Mouse (Mus musculus): ENCODE results near the gene Smc5. TPM values are rescaled to one million over a fixed set of nuclear protein-coding genes. Genes with fewer than 3 reads are reported as not detected.

The Smc5 gene
- 48.7 and 50.2 TPM in 2 replicates for polyA plus RNA-seq (2016; fragmentation: Nextera tagmentation; extraction: Ambion mirVana)

DNA sequence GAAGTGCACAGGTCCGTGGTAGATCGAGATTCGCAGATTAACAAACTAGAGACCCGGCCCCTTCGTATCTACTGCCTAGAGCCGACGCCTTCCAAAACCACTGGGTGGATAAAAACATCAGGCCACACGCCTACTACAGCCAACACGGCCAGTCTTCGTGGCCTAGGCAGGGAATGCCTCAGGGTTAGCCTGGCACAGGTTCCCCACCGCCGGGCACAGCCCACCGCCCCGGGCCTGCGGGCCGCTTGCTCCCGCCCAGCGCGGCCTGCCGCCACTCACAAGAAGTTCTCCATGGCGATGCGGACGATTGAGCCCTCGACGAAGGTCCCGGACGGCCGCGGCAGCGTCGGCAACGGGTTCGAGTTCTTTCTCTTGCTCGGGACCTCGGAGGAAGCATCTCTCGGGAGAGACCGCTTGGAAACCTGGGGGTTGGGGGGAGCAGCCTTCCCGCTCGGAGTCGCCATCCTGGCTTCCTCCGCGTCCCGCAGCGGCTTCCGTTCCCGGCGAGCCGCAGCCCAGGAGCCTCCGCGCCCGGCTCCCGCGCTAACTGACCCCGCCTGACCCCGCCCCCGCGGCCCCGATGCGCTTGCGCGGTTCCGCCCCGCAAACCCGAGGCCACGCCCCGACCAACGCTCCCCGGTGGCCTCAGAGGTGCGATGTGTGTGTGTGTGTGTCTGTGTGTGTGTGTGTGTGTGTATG, at the start of gene Smc5:
Gene Smc5 (minus strand): TSS at position 543 of the 699 bp plus-strand sequence.
- under 1% methylated on average over 69 of the region's 69 CpGs for WGBS
- Histone ChIP-seq H3K9me3 (no peaks in the 10 kb centered on the region), H3K4me3 (peak within 1 kb of the TSS; percentile 80), H3K27me3 (replicated peaks; ENCODE audit: low read depth, poor library complexity, severe bottlenecking) (no peaks in the 10 kb centered on the region), H3K4me1 (peaks cover 9% of the 10 kb centered on the region), H3K36me3 (replicated peaks) (peaks cover 16% of the 10 kb centered on the region), H3K27ac (replicated peaks) (peak within 1 kb of the TSS; percentile 94)
- peak; percentile 94 for DNase-seq (ENCODE audit: low spot score)

DNA sequence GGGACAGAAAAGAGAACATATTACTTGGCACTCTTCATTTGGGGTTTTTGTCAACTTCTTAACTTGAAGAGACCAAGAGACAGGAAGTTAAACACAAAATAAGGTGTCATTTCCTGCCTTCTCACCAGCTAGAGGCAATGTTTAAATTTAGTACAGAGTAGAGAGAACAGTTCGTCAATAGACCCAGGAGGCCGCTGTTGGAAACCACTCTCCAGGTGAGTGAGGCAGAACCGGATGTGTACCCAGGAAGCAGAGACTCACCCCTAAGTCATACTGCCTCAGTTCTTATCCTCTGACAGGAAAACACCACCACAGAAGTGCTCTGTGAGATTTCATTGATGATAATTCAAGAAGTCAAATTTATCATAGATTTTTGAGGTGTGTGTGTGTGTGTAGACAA, 49.4 kb upstream of the Smc5 start:
- DNase-seq (ENCODE audit: low spot score): no peak
- H3K27me3 ChIP-seq (replicated peaks; ENCODE audit: low read depth, poor library complexity, severe bottlenecking): no peaks in the 10 kb centered on the region
- H3K27ac ChIP-seq (replicated peaks): no peak overlapping the region
- H3K9me3 ChIP-seq: no peaks in the 10 kb centered on the region
- H3K4me3 ChIP-seq: no peak overlapping the region
- no peaks in the 10 kb centered on the region for H3K4me1 ChIP-seq
- WGBS: 83% methylated on average over 3 of the region's 3 CpGs
- no peaks in the 10 kb centered on the region for H3K36me3 ChIP-seq (replicated peaks)

DNA sequence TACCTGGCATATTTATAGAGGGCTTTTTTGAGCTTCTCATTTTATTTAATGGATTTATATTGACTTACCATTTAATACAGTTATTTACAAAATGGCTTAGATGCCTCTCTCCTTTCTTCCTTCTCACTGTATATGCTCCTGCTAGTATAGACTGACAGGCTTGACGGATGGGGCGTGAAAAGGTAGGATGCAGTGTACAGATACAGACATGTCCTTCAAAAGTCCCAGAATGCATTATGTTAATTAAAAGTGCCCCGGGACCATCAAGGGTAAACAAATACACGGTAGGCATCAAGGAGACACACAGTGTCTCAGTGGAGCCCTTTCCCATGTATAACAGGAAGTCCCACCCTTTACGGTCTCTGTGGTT, 44.3 kb upstream of the Smc5 start:
- Histone ChIP-seq H3K9me3 (no peaks in the 10 kb centered on the region), H3K4me3 (no peak overlapping the region), H3K36me3 (replicated peaks) (no peaks in the 10 kb centered on the region), H3K27ac (replicated peaks) (no peak overlapping the region), H3K27me3 (replicated peaks; ENCODE audit: low read depth, poor library complexity, severe bottlenecking) (no peaks in the 10 kb centered on the region), H3K4me1 (no peaks in the 10 kb centered on the region)
- WGBS: 89% methylated on average over 5 of the region's 5 CpGs
- DNase-seq (ENCODE audit: low spot score): no peak

DNA sequence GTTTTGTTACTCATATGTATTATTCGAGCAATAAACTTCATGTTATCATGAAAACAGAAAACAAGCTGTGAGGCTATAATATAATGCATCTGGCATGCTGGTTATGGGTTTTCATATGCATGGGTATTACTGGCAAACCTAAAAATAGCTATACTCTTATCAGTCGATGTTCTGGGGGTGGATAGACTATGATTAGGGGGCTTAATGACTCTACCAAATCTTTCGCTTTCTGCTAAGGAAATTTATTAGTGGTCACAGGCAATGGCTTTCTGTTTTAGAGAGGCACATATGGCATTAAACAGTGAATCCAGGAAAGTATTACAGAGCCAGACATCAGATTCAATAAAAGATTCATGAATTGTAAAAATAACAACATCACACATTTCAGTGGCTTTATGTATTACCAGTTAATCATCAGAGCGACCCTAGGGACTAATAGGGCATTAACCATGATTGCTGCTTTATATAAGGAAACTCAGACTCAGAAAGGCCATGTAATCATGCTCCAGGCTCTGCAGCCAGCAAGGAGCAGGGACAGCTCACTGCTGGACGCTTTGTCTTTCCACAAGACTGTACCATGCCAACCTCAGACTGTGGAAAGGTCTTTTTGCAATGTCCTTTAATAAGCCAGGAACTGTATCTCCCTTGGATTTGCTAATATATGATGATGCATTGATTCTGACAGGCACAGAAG, 43.7 kb upstream of the Smc5 start:
- H3K27me3 ChIP-seq (replicated peaks; ENCODE audit: low read depth, poor library complexity, severe bottlenecking): no peaks in the 10 kb centered on the region
- no peak overlapping the region for H3K4me3 ChIP-seq
- no peak overlapping the region for H3K27ac ChIP-seq (replicated peaks)
- H3K36me3 ChIP-seq (replicated peaks): no peaks in the 10 kb centered on the region
- no peaks in the 10 kb centered on the region for H3K9me3 ChIP-seq
- WGBS: 81% methylated on average over 5 of the region's 5 CpGs
- DNase-seq (ENCODE audit: low spot score): no peak
- no peaks in the 10 kb centered on the region for H3K4me1 ChIP-seq

GRCm38 (mm10) chr19:23316851-23317250, 43.2 kb upstream of the Smc5 start:
- no peak overlapping the region for H3K27ac ChIP-seq (replicated peaks)
- no peaks in the 10 kb centered on the region for H3K4me1 ChIP-seq
- no peak overlapping the region for H3K4me3 ChIP-seq
- H3K36me3 ChIP-seq (replicated peaks): no peaks in the 10 kb centered on the region
- no peaks in the 10 kb centered on the region for H3K27me3 ChIP-seq (replicated peaks; ENCODE audit: low read depth, poor library complexity, severe bottlenecking)
- no peak for DNase-seq (ENCODE audit: low spot score)
- WGBS: 93% methylated on average over 5 of the region's 5 CpGs
- H3K9me3 ChIP-seq: no peaks in the 10 kb centered on the region

- WGBS: 91% methylated on average over 2 of the region's 2 CpGs
Observed at GRCm38 (mm10) chr19:23309979-23310378, 36.3 kb upstream of the Smc5 start.

GRCm38 (mm10) chr19:23306671-23307070, 33.0 kb upstream of the Smc5 start:
- H3K27ac ChIP-seq (replicated peaks): no peak overlapping the region
- no peaks in the 10 kb centered on the region for H3K9me3 ChIP-seq
- no peak overlapping the region for H3K4me3 ChIP-seq
- no peaks in the 10 kb centered on the region for H3K4me1 ChIP-seq
- DNase-seq (ENCODE audit: low spot score): no peak
- no peaks in the 10 kb centered on the region for H3K27me3 ChIP-seq (replicated peaks; ENCODE audit: low read depth, poor library complexity, severe bottlenecking)
- no peaks in the 10 kb centered on the region for H3K36me3 ChIP-seq (replicated peaks)
- 86% methylated on average over 7 of the region's 7 CpGs for WGBS

More at GRCm38 (mm10) chr19:23309979-23310378, 36.3 kb upstream of the Smc5 start:
- Histone ChIP-seq H3K4me1 (no peaks in the 10 kb centered on the region), H3K9me3 (no peaks in the 10 kb centered on the region), H3K4me3 (no peak overlapping the region), H3K27me3 (replicated peaks; ENCODE audit: low read depth, poor library complexity, severe bottlenecking) (no peaks in the 10 kb centered on the region), H3K27ac (replicated peaks) (no peak overlapping the region), H3K36me3 (replicated peaks) (no peaks in the 10 kb centered on the region)
- DNase-seq (ENCODE audit: low spot score): no peak

DNA sequence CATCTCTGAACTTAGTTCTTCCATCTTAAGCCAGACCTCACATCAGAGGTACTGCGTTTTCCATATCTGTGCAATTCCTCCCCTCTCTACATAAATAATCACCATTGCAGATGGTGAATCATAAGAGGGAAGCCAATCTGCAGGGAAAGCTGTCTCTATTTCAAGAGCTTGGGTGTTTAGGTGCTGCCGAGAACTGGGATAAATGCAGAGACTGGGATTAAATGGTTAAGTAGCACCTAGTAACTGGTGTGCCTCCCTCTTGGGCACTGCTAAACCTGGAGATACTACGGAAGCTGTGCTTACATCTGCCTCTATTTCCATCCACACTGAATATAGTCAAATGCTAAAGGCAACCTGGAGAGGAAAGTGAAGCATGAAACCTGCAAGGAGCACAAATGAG, 26.3 kb upstream of the Smc5 start:
- DNase-seq (ENCODE audit: low spot score): no peak
- H3K27me3 ChIP-seq (replicated peaks; ENCODE audit: low read depth, poor library complexity, severe bottlenecking): no peaks in the 10 kb centered on the region
- H3K27ac ChIP-seq (replicated peaks): no peak overlapping the region
- WGBS: 95% methylated on average over 3 of the region's 3 CpGs
- no peak overlapping the region for H3K4me3 ChIP-seq
- H3K9me3 ChIP-seq: no peaks in the 10 kb centered on the region
- no peaks in the 10 kb centered on the region for H3K36me3 ChIP-seq (replicated peaks)
- no peaks in the 10 kb centered on the region for H3K4me1 ChIP-seq

- H3K9me3 ChIP-seq: no peaks in the 10 kb centered on the region
- H3K27ac ChIP-seq (replicated peaks): no peak overlapping the region
- H3K4me1 ChIP-seq: no peaks in the 10 kb centered on the region
- no peak for DNase-seq (ENCODE audit: low spot score)
- 88% methylated on average over 1 of the region's 1 CpGs for WGBS
- no peaks in the 10 kb centered on the region for H3K27me3 ChIP-seq (replicated peaks; ENCODE audit: low read depth, poor library complexity, severe bottlenecking)
- no peaks in the 10 kb centered on the region for H3K36me3 ChIP-seq (replicated peaks)
- H3K4me3 ChIP-seq: no peak overlapping the region
Observed at GRCm38 (mm10) chr19:23298917-23299316, 25.2 kb upstream of the Smc5 start.

GRCm38 (mm10) chr19:23297191-23297590, 23.5 kb upstream of the Smc5 start:
- Histone ChIP-seq H3K36me3 (replicated peaks) (no peaks in the 10 kb centered on the region), H3K4me1 (no peaks in the 10 kb centered on the region), H3K27ac (replicated peaks) (no peak overlapping the region), H3K27me3 (replicated peaks; ENCODE audit: low read depth, poor library complexity, severe bottlenecking) (no peaks in the 10 kb centered on the region), H3K4me3 (no peak overlapping the region), H3K9me3 (no peaks in the 10 kb centered on the region)
- no peak for DNase-seq (ENCODE audit: low spot score)

DNA sequence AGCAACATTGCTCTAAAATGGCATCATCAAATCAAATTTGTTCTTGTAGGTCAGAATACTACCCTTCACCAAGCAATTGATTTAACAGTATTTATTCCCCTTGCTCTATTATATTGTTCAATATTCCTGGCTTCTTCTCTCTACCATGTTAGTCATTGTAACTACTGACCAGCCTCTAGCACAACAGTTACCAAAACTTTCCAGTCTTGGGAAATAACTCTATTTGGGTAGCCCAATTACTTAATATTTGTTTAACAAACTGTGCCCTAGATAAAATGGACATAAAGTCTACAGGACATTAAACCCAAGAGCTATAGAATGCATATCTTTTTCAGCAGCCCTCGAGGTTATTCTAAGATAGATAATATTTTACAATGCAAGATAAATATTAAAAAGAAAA, 15.6 kb upstream of the Smc5 start:
- DNase-seq (ENCODE audit: low spot score): no peak
- Histone ChIP-seq H3K27me3 (replicated peaks; ENCODE audit: low read depth, poor library complexity, severe bottlenecking) (no peaks in the 10 kb centered on the region), H3K9me3 (0 out of 2 replicates have a peak, but pooled peaks cover 5% of the 10 kb centered on the region), H3K4me1 (no peaks in the 10 kb centered on the region), H3K36me3 (replicated peaks) (no peaks in the 10 kb centered on the region), H3K27ac (replicated peaks) (no peak overlapping the region), H3K4me3 (no peak overlapping the region)
- 80% methylated on average over 1 of the region's 1 CpGs for WGBS

DNA sequence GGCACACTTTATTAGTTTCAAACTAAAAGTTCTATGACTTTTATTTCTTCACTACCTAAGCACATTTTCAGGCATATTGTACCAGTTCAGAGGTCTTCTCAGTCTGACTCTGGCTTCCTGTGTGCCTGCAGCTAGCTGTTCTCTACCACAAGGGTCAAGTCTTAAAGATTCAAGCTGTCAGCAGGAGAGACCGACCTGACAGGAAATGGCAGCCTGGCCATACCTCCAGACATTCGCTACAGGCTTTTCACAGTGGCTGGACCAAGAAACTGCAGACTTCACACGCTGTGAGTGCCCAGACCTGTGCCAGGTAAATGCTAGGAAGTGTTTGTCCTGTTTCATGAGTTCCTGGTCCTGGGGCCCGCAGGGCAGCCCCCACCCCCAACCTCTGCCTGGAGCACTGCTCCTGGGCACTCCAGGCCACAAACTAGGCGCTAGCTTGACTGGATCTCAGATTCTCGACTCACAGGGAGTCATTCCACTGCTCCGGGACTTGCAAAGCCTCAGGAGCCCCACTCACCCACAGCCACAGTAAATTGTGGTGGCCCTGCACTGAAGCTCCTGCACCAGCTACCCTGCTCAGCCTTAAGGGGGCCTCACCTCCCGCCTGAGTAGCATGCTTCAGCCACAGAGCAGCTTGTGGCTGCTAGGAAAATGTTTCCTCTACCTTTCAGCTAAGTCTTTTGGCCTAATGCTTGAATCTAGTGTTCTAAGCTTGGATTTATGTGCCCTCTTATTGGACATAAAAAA, 8.4 kb upstream of the Smc5 start:
- Histone ChIP-seq H3K4me1 (peaks cover 10% of the 10 kb centered on the region; the same call in 1 of the 2 replicates), H3K27ac (replicated peaks) (peak overlapping the region; percentile 45; the same call in 1 of the 2 replicates), H3K27me3 (replicated peaks; ENCODE audit: low read depth, poor library complexity, severe bottlenecking) (no peaks in the 10 kb centered on the region), H3K36me3 (replicated peaks) (no peaks in the 10 kb centered on the region), H3K4me3 (no peak overlapping the region), H3K9me3 (0 out of 2 replicates have a peak, but pooled peaks cover 2% of the 10 kb centered on the region)
- WGBS: 41% methylated on average over 8 of the region's 8 CpGs
- DNase-seq (ENCODE audit: low spot score): no peak
